Mouse (Mus musculus) kidney, embryonic 15.5 days (tissue): ENCODE measurements around the gene Wfdc2. TPM values are rescaled to one million over a fixed set of nuclear protein-coding genes. Genes with fewer than 3 reads are reported as not detected.

Experiments
- ATAC-seq: fragments of 200-750 bp; cut with Nextera tagmentation; replicated peaks from 2 replicates; pipeline ENCODE4 v1.8.0; 2017; ENCODE audit warnings: moderate TSS enrichment; ENCODE audit not compliant: low FRiP score
- H3K27ac ChIP-seq: fragments of 300-500 bp; sonication (generic); 2 replicates; pipeline ENCODE4 v1.5.1; 2015; ENCODE audit warnings: mild to moderate bottlenecking, inconsistent platforms
- H3K27me3 ChIP-seq: fragments of 300-500 bp; sonication (generic); 2 replicates; pipeline ENCODE4 v1.6.1; 2015; ENCODE audit warnings: inconsistent platforms
- H3K36me3 ChIP-seq: fragments of 300-500 bp; sonication (generic); 2 replicates; pipeline ENCODE4 v1.6.1; 2015; ENCODE audit warnings: inconsistent platforms
- H3K4me1 ChIP-seq: fragments of 300-500 bp; sonication (generic); 2 replicates; pipeline ENCODE4 v1.6.1; 2015; ENCODE audit warnings: inconsistent platforms
- H3K4me2 ChIP-seq: fragments of 300-500 bp; sonication (generic); 2 replicates; pipeline ENCODE4 v1.6.1; 2015; ENCODE audit warnings: moderate library complexity, mild to moderate bottlenecking, inconsistent platforms
- H3K4me3 ChIP-seq: fragments of 300-500 bp; sonication (generic); replicated peaks from 2 replicates; pipeline ENCODE4 v1.5.1; 2015; ENCODE audit warnings: mild to moderate bottlenecking, inconsistent platforms
- H3K9ac ChIP-seq: fragments of 300-500 bp; sonication (generic); 2 replicates; pipeline ENCODE4 v1.6.1; 2015; ENCODE audit warnings: mild to moderate bottlenecking, inconsistent platforms
- H3K9me3 ChIP-seq: fragments of 300-500 bp; sonication (generic); replicated peaks from 2 replicates; pipeline ENCODE4 v1.6.1; 2016; ENCODE audit warnings: inconsistent platforms
- WGBS: fragments of 180-500 bp; shearing (Covaris S2); methylation state at CpG from one replicate; pipeline ENCODE4 v1.1.7; 2015; ENCODE audit warnings: mixed read lengths; 5-methylcytosine and 5-hydroxymethylcytosine counted together
- polyA plus RNA-seq: library from polyadenylated mRNA; unstranded; fragments of >200 nt; fragmentation: Nextera tagmentation; extraction: Ambion mirVana; gene quantifications from 2 replicates; pipeline ENCODE4 v1.2.1, GENCODE M21; 2015

Gene Wfdc2
- polyA plus RNA-seq, 1 experiment from 2014 or later = 329 TPM

DNA sequence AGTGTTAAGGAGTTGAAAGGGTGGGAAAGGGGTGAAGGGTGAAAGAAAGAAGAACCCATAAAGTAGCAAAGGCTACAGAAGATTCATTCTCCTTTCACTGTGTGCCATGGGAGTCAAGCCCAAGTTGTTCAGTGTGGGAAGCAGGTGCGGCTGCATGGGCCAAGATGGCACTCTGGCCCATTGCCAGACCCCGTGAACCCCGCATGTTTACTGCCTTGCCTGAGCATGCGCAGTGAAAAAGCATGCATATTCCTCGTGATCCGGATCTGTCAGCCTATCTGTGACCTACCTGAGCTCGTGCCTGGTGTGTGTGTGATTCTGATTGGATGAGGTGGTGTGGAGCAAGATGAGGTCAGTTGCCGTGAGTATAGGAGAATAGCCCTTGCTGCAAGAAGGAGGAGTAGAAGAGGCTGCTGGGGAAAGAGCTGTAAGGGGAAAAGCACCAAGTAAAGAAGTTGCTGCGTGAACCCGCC is 38.9 kb upstream of the Wfdc2 start:
- Histone ChIP-seq H3K9me3 (no peaks in the 10 kb centered on the region), H3K9ac (no peak overlapping the region), H3K4me2 (no peak overlapping the region), H3K4me1 (peaks cover 16% of the 10 kb centered on the region), H3K27me3 (peaks cover 12% of the 10 kb centered on the region), H3K36me3 (no peaks in the 10 kb centered on the region), H3K4me3 (no peak overlapping the region), H3K27ac (no peak overlapping the region)
- no peak for ATAC-seq
- 85% methylated on average over 10 of the region's 10 CpGs for WGBS

GRCm38 (mm10) chr2:164528557-164528956 is 33.7 kb upstream of the Wfdc2 start:
- no peak for ATAC-seq

GRCm38 (mm10) chr2:164531169-164531568 is 31.0 kb upstream of the Wfdc2 start:
- no peaks in the 10 kb centered on the region for H3K27me3 ChIP-seq
- 7% methylated on average over 3 of the region's 3 CpGs for WGBS
- no peak overlapping the region for H3K9ac ChIP-seq
- no peaks in the 10 kb centered on the region for H3K4me1 ChIP-seq
- H3K4me3 ChIP-seq = no peak overlapping the region
- no peak overlapping the region for H3K27ac ChIP-seq
- H3K4me2 ChIP-seq = no peak overlapping the region
- ATAC-seq = 0 out of 2 replicates have a peak, but pooled peaks have one; percentile 33
- no peaks in the 10 kb centered on the region for H3K9me3 ChIP-seq
- no peaks in the 10 kb centered on the region for H3K36me3 ChIP-seq

More at GRCm38 (mm10) chr2:164528557-164528956, 33.7 kb upstream of the Wfdc2 start:
- Histone ChIP-seq H3K36me3 (no peaks in the 10 kb centered on the region), H3K4me2 (no peak overlapping the region), H3K27me3 (no peaks in the 10 kb centered on the region), H3K9ac (no peak overlapping the region), H3K4me3 (no peak overlapping the region), H3K27ac (no peak overlapping the region), H3K9me3 (no peaks in the 10 kb centered on the region), H3K4me1 (no peaks in the 10 kb centered on the region)
- WGBS = 63% methylated on average over 5 of the region's 5 CpGs

DNA sequence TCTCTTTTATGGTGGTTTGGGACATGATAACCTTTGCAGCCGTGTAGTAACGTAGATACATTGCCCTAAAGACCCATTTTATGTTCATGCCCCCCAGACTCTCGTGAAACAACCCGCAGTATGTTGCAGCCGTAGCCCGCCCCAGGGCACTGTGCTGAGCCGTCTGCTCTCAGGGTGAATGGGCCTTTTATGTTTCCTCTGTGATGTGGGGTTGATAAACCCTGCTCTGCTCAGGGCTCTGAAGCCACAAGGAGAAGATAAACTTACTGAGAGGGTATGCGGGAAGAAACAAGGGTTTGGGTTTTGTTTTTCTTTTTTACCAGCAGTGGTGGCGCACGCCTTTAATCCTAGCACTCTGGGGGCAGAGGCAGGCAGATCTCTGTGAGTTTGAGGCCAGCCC is 27.9 kb upstream of the Wfdc2 start:
- WGBS = 67% methylated on average over 10 of the region's 10 CpGs
- H3K27ac ChIP-seq = no peak overlapping the region
- no peak overlapping the region for H3K4me2 ChIP-seq
- H3K36me3 ChIP-seq = no peaks in the 10 kb centered on the region
- no peaks in the 10 kb centered on the region for H3K9me3 ChIP-seq
- H3K27me3 ChIP-seq = no peaks in the 10 kb centered on the region
- no peak for ATAC-seq
- no peaks in the 10 kb centered on the region for H3K4me1 ChIP-seq
- no peak overlapping the region for H3K9ac ChIP-seq
- H3K4me3 ChIP-seq = no peak overlapping the region

DNA sequence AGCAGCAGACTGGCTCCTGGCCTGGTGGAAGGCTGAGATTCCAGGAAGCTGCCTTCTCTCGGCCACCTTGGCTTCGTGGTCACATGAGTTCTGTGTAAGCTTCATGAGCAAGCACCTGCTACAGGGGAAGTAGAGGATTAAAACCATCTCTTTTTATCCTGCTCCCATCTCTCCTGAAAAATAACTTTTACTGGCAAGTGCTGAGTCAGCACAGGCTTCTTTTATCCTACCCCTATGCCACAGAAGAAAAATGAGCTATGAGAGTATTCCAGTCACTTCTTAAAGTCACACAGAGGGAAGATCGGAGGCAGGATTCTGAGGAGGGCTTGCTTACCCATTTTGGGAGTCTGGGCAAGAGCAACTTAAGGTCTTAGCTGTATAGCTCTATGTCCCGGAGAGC is 25.2 kb upstream of the Wfdc2 start:
- ATAC-seq = no peak

GRCm38 (mm10) chr2:164540652-164541427 is 21.4 kb upstream of the Wfdc2 start:
- H3K4me3 ChIP-seq = no peak overlapping the region
- H3K9ac ChIP-seq = no peak overlapping the region
- H3K27me3 ChIP-seq = no peaks in the 10 kb centered on the region
- H3K9me3 ChIP-seq = no peaks in the 10 kb centered on the region
- H3K27ac ChIP-seq = peak overlapping the region; percentile 46
- H3K4me2 ChIP-seq = no peak overlapping the region
- ATAC-seq = no peak; the same call in 1 of the 2 replicates
- H3K36me3 ChIP-seq = no peaks in the 10 kb centered on the region
- H3K4me1 ChIP-seq = peaks cover 18% of the 10 kb centered on the region
- 49% methylated on average over 8 of the region's 8 CpGs for WGBS

More for the DNA sequence above, 25.2 kb upstream of the Wfdc2 start:
- no peak overlapping the region for H3K4me2 ChIP-seq
- no peaks in the 10 kb centered on the region for H3K36me3 ChIP-seq
- H3K27me3 ChIP-seq = no peaks in the 10 kb centered on the region
- 79% methylated on average over 4 of the region's 4 CpGs for WGBS
- no peak overlapping the region for H3K9ac ChIP-seq
- H3K4me3 ChIP-seq = no peak overlapping the region
- no peak overlapping the region for H3K27ac ChIP-seq
- no peaks in the 10 kb centered on the region for H3K9me3 ChIP-seq
- peaks cover 9% of the 10 kb centered on the region for H3K4me1 ChIP-seq

DNA sequence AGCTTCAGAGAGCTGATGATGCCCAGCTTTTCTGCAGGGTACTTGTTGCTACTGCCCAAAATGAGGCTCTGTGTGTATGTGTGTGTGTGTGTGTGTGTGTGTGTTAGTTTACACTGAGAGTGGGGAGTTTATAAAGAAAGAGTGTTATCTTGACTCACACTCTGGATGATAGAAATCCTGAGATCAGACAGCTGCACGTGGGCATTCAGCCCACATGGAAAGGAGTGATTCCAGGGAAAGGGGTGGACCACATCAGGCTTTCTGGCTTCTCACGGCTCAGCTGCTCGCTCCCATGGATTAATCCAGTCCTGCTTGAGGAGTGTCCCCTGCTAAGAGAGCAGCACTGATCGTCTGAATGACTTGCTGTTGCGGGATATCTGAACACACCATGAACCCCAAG is 20.1 kb upstream of the Wfdc2 start:
- Histone ChIP-seq H3K9ac (no peak overlapping the region), H3K9me3 (no peaks in the 10 kb centered on the region), H3K36me3 (no peaks in the 10 kb centered on the region), H3K4me1 (peaks cover 18% of the 10 kb centered on the region), H3K4me3 (no peak overlapping the region), H3K27me3 (no peaks in the 10 kb centered on the region), H3K27ac (no peak overlapping the region), H3K4me2 (no peak overlapping the region)
- WGBS = 82% methylated on average over 5 of the region's 5 CpGs
- ATAC-seq = no peak

GRCm38 (mm10) chr2:164542598-164542997 is 19.6 kb upstream of the Wfdc2 start:
- Histone ChIP-seq H3K4me3 (no peak overlapping the region), H3K4me2 (no peak overlapping the region), H3K4me1 (peaks cover 18% of the 10 kb centered on the region), H3K27ac (peak overlapping the region; percentile 85), H3K27me3 (no peaks in the 10 kb centered on the region), H3K36me3 (no peaks in the 10 kb centered on the region), H3K9ac (no peak overlapping the region), H3K9me3 (no peaks in the 10 kb centered on the region)
- WGBS = 89% methylated on average over 7 of the region's 7 CpGs
- ATAC-seq = no peak

DNA sequence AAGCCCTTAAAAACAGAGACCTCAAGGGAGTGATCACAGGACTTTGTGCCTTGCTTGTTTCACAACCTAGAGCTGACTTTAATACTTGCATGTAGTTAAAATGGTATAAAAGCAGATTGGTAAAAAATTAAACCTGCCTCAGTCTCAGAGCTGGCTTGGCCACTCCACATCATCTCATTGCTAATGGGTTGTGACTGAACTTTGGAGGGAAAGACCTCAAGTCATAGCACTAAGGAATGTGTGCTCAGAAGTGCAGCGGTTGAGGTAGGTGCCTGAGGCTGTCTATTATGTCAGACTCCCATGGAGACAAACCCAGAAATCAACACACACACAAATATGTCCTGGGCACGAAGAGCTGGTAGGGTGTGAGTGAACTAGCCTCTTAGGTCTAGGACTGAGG is 18.5 kb upstream of the Wfdc2 start:
- no peaks in the 10 kb centered on the region for H3K27me3 ChIP-seq
- H3K4me2 ChIP-seq = no peak overlapping the region
- peak overlapping the region; percentile 85 for H3K27ac ChIP-seq
- H3K36me3 ChIP-seq = no peaks in the 10 kb centered on the region
- no peak overlapping the region for H3K9ac ChIP-seq
- peak; percentile 75 for ATAC-seq
- H3K4me3 ChIP-seq = no peak overlapping the region
- no peaks in the 10 kb centered on the region for H3K9me3 ChIP-seq
- WGBS = 64% methylated on average over 2 of the region's 2 CpGs
- H3K4me1 ChIP-seq = peaks cover 18% of the 10 kb centered on the region

- Histone ChIP-seq H3K27ac (peak overlapping the region; percentile 85), H3K4me3 (no peak overlapping the region), H3K9me3 (no peaks in the 10 kb centered on the region), H3K27me3 (no peaks in the 10 kb centered on the region), H3K36me3 (no peaks in the 10 kb centered on the region), H3K4me2 (no peak overlapping the region), H3K4me1 (peaks cover 21% of the 10 kb centered on the region), H3K9ac (no peak overlapping the region)
- 0 out of 2 replicates have a peak, but pooled peaks have one; percentile 2 for ATAC-seq
- 15% methylated on average over 5 of the region's 5 CpGs for WGBS
Observed at GRCm38 (mm10) chr2:164544454-164545097, 17.6 kb upstream of the Wfdc2 start.

GRCm38 (mm10) chr2:164549338-164549737 is 12.9 kb upstream of the Wfdc2 start:
- Histone ChIP-seq H3K9ac (no peak overlapping the region), H3K36me3 (no peaks in the 10 kb centered on the region), H3K27ac (no peak overlapping the region), H3K4me1 (peaks cover 20% of the 10 kb centered on the region), H3K4me2 (no peak overlapping the region), H3K9me3 (no peaks in the 10 kb centered on the region), H3K27me3 (0 out of 2 replicates have a peak, but pooled peaks cover 4% of the 10 kb centered on the region), H3K4me3 (no peak overlapping the region)
- ATAC-seq = no peak
- WGBS = 51% methylated on average over 4 of the region's 4 CpGs
